Mouse (Mus musculus) E14TG2a.4 (cell line): ENCODE measurements around the gene Fam83g.

ENCODE experiments used
- H3K27me3 ChIP-seq: 2 replicates; pipeline ENCODE4 v1.6.1; 2014; ENCODE audit warnings: low read length, control low read depth; ENCODE audit not compliant: insufficient read depth
- H3K36me3 ChIP-seq: 2 replicates; pipeline ENCODE4 v1.6.1; 2014; ENCODE audit warnings: low read length, control low read depth; ENCODE audit not compliant: insufficient read depth
- H3K4me1 ChIP-seq: replicated peaks from 2 replicates; pipeline ENCODE4 v1.6.1; 2014; ENCODE audit warnings: low read depth, low read length, control low read depth
- H3K4me3 ChIP-seq: replicated peaks from 2 replicates; pipeline ENCODE4 v1.5.1; 2014; ENCODE audit warnings: mild to moderate bottlenecking, low read length
- H3K9me3 ChIP-seq: 2 replicates; pipeline ENCODE4 v1.6.1; 2014; ENCODE audit warnings: low read length, control low read depth
- CTCF ChIP-seq: conservative IDR thresholded peaks from 2 replicates; pipeline ENCODE4 v1.5.1; 2014; ENCODE audit warnings: low read length
- NANOG ChIP-seq: IDR thresholded peaks from 2 replicates; pipeline ENCODE4 v1.6.1; 2014; ENCODE audit warnings: borderline replicate concordance, low read length, mixed read lengths
- POU5F1 ChIP-seq: IDR thresholded peaks from 2 replicates; pipeline ENCODE4 v1.6.1; 2014; ENCODE audit warnings: low read length, borderline replicate concordance

The Fam83g gene

GRCm38 (mm10) chr11:61643184-61643961 is 40.5 kb upstream of the Fam83g start:
- no peaks in the 10 kb centered on the region for H3K9me3 ChIP-seq
- peaks cover 19% of the 10 kb centered on the region for H3K27me3 ChIP-seq
- TF ChIP-seq NANOG (no peak), CTCF (no peak), POU5F1 (no peak)
- no peak overlapping the region for H3K4me3 ChIP-seq
- no peaks in the 10 kb centered on the region for H3K36me3 ChIP-seq
- peaks cover 8% of the 10 kb centered on the region; the same call in 1 of the 2 replicates for H3K4me1 ChIP-seq

DNA sequence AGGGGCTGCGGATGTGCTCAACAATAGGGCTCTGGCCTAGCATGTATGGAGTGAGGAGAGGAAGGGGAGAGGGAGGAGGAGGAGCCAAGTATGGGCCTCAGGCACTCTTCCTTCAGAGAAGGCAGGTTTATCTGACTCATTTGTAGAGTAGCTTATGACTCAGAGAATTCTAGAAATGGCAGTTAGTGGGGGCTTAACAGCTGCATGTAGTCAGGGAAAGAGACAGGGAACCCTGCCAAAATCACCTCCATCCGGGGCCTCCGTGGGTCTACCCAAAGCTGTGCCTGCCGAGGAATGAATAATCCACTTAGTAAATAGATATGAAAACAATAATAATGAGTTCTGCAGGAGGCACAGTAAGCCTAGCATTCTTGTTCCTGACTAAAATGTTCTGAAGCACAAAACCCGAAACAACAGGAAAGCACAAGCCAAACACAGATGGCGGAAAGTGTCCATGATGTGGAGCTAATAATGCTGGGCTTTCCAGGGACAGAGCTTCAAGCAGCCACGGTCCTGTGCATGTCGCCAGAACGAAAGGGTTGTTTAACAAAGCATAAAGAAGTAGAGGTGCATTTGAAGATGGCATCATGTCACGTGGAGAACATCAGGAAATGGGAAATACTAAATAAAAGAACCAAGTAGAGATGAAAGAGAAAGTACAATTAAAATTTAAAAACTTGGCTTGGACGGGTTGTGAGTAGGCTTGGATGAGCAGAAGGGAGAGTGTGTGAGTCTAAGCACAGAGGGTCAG is 39.1 kb upstream of the Fam83g start:
- Histone ChIP-seq H3K27me3 (peaks cover 23% of the 10 kb centered on the region), H3K4me3 (no peak overlapping the region), H3K36me3 (no peaks in the 10 kb centered on the region), H3K9me3 (no peaks in the 10 kb centered on the region), H3K4me1 (peaks cover 8% of the 10 kb centered on the region; the same call in 1 of the 2 replicates)
- TF ChIP-seq POU5F1 (no peak), NANOG (no peak), CTCF (no peak)

DNA sequence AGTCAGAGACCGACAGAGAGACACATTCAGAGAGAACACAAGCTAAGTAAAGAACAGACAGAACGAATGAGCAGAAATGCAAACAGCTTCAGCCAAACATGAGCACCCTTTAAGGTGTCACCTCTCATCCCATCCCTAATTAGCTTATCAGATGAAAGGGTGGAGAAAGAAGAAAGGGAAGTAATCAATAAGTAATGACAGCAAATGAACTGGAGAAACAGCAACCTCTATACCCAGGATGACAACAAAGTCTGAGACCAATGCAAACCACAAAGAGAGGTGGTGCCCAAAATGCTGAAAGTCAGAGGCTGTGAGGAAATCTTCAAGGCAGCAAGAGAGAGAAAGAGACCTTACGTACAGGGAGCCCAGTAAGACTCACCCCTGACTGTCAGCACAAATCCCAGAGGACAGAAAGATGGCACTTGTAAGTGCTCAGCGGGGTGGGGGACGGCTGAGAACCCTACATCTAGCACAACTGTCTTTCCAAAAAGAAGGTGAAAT is 38.5 kb upstream of the Fam83g start:
- Histone ChIP-seq H3K4me1 (peaks cover 8% of the 10 kb centered on the region; the same call in 1 of the 2 replicates), H3K4me3 (no peak overlapping the region), H3K36me3 (no peaks in the 10 kb centered on the region), H3K27me3 (peaks cover 26% of the 10 kb centered on the region), H3K9me3 (no peaks in the 10 kb centered on the region)
- TF ChIP-seq NANOG (no peak), CTCF (no peak), POU5F1 (no peak)

DNA sequence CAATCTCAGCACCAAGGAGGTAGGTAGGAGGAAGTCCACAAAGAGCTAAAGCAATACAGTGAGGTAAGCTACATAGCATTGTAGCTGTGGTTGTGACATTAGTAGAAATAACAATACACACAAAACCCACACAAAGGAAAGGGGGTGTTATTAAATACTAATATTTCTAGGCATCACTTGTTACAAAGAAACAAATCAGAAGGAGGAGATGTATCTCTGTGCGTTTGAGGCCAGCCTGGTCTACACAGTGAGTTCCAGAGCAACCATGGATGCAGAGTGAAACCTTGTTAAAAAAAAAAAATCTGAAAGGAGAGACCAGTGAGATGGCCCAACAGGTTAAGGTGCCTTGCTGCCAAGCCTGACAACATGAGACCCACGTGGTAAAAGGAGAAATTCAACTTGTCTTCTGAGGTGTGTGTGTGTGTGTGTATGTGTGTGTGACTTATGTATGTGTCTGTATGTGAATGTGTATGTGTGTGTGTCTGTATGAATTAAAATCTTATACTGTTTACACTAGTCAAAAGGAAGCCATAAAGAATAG is 37.3 kb upstream of the Fam83g start:
- TF ChIP-seq NANOG: no peak
- TF ChIP-seq CTCF: no peak
- TF ChIP-seq POU5F1: no peak
- H3K36me3 ChIP-seq: no peaks in the 10 kb centered on the region

GRCm38 (mm10) chr11:61647110-61647910 is 36.6 kb upstream of the Fam83g start:
- Histone ChIP-seq H3K36me3 (no peaks in the 10 kb centered on the region), H3K9me3 (no peaks in the 10 kb centered on the region), H3K27me3 (peaks cover 21% of the 10 kb centered on the region), H3K4me3 (no peak overlapping the region), H3K4me1 (peaks cover 8% of the 10 kb centered on the region; the same call in 1 of the 2 replicates)
- no peak for TF ChIP-seq POU5F1
- no peak for TF ChIP-seq CTCF
- no peak for TF ChIP-seq NANOG

More for the DNA sequence above, 37.3 kb upstream of the Fam83g start:
- H3K27me3 ChIP-seq: peaks cover 27% of the 10 kb centered on the region
- no peak overlapping the region for H3K4me3 ChIP-seq
- no peaks in the 10 kb centered on the region for H3K9me3 ChIP-seq
- peaks cover 8% of the 10 kb centered on the region; the same call in 1 of the 2 replicates for H3K4me1 ChIP-seq

- Histone ChIP-seq H3K4me3 (no peak overlapping the region), H3K9me3 (no peaks in the 10 kb centered on the region), H3K4me1 (peaks cover 8% of the 10 kb centered on the region; the same call in 1 of the 2 replicates), H3K27me3 (peaks cover 22% of the 10 kb centered on the region), H3K36me3 (no peaks in the 10 kb centered on the region)
- TF ChIP-seq POU5F1 (no peak), NANOG (no peak), CTCF (no peak)
These were observed 35.7 kb upstream of the Fam83g start for GRCm38 (mm10) chr11:61647956-61648748.

DNA sequence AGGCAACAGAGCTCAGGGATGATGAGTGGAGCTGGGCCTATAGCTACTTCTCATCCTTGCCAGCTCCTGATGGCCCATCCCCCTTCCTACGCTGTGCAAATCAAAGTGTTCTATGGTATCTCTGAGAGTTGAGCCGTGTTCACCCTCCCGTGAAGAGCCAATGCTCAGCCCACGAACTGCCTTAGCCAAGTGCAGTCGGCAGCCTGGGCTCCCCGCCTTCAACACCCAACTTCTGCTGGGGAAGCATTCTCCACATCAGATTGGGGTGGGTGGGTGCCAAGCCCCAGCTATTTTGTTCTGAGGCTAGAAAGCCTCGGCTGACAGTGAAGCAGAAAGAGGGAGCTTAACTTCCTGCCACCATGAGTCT is 35.2 kb upstream of the Fam83g start:
- no peaks in the 10 kb centered on the region for H3K36me3 ChIP-seq
- no peaks in the 10 kb centered on the region for H3K9me3 ChIP-seq
- H3K27me3 ChIP-seq: peaks cover 24% of the 10 kb centered on the region
- peaks cover 8% of the 10 kb centered on the region; the same call in 1 of the 2 replicates for H3K4me1 ChIP-seq
- no peak for TF ChIP-seq POU5F1
- TF ChIP-seq CTCF: no peak
- no peak for TF ChIP-seq NANOG
- no peak overlapping the region for H3K4me3 ChIP-seq
